Mouse (Mus musculus) embryo, embryonic 11.5 days (tissue): ENCODE measurements at regions not wholly inside any gene's neighbourhood (a gene's known extent, or its start where the extent isn't known, plus 50 kb on each side); places are given as distances from the start of the nearest gene placed in this dataset.

ENCODE experiments used
- DNase-seq: peaks from one replicate; pipeline ENCODE4 v3.0.0-alpha.2; 2012; ENCODE audit warnings: low read depth, low spot score

GRCm38 (mm10) chr6:117279297-117279696, 111.0 kb downstream of the Cxcl12 start:
- no peak for DNase-seq

- no peak for DNase-seq
Observed at GRCm38 (mm10) chr6:117279786-117280411, 111.6 kb downstream of the Cxcl12 start.

- DNase-seq, result no peak
Observed at GRCm38 (mm10) chr6:117280911-117281310, 112.6 kb downstream of the Cxcl12 start.

GRCm38 (mm10) chr6:117283616-117284015, 115.3 kb downstream of the Cxcl12 start:
- DNase-seq, result no peak

- DNase-seq, result no peak
Observed at GRCm38 (mm10) chr6:117284376-117285106, 116.2 kb downstream of the Cxcl12 start.

GRCm38 (mm10) chr6:117287396-117287795, 119.1 kb downstream of the Cxcl12 start:
- DNase-seq, result no peak

GRCm38 (mm10) chr6:117293780-117294465, 125.6 kb downstream of the Cxcl12 start:
- no peak for DNase-seq

GRCm38 (mm10) chr6:117297918-117298317, 129.6 kb downstream of the Cxcl12 start:
- no peak for DNase-seq

- DNase-seq, result no peak
Observed at GRCm38 (mm10) chr6:117299503-117300288, 131.4 kb downstream of the Cxcl12 start.

- no peak for DNase-seq
Observed at GRCm38 (mm10) chr6:117303361-117303760, 135.0 kb downstream of the Cxcl12 start.

GRCm38 (mm10) chr6:117305736-117306250, 137.5 kb downstream of the Cxcl12 start:
- no peak for DNase-seq

- no peak for DNase-seq
Observed at GRCm38 (mm10) chr6:117308636-117309035, 140.3 kb downstream of the Cxcl12 start.

- no peak for DNase-seq
Observed at GRCm38 (mm10) chr6:117312891-117313781, 144.8 kb downstream of the Cxcl12 start.

GRCm38 (mm10) chr6:117313944-117314566, 145.7 kb downstream of the Cxcl12 start:
- no peak for DNase-seq

- no peak for DNase-seq
Observed at GRCm38 (mm10) chr6:117323301-117323700, 155.0 kb downstream of the Cxcl12 start.

- DNase-seq, result no peak
Observed at GRCm38 (mm10) chr6:117323850-117324249, 155.5 kb downstream of the Cxcl12 start.

- no peak for DNase-seq
Observed at GRCm38 (mm10) chr6:117326835-117327775, 158.8 kb downstream of the Cxcl12 start.

GRCm38 (mm10) chr6:117329164-117329939, 161.0 kb downstream of the Cxcl12 start:
- no peak for DNase-seq
